Mouse (Mus musculus): Measurements from ENCODE around the gene Rin2. TPM values are rescaled to one million over a fixed set of nuclear protein-coding genes. Genes with fewer than 3 reads are reported as not detected.
A peak's percentile ranks its signal among the peaks of the same experiment; 100 is the strongest.

Gene Rin2
- total and polyA plus RNA-seq, 3 experiments: 0.05 to 0.10 (median 0.08) TPM

- Histone ChIP-seq H3K27ac (ENCODE audit: insufficient read depth, low read depth) (no peak overlapping the region), H3K9ac (ENCODE audit: insufficient read depth, low read depth) (no peak overlapping the region), H3K4me2 (ENCODE audit: insufficient read depth, low read depth, poor library complexity, severe bottlenecking) (no peak overlapping the region), H3K4me3 (replicated peaks in 1 of 3; ENCODE audit: low read depth in 2 of 3, low read length in 2 of 3, poor library complexity in 1 of 3) (no peak overlapping the region), H3K9me3 (replicated peaks; ENCODE audit: low read length) (no peaks in the 10 kb centered on the region), H3K36me3 (replicated peaks in 1 of 2; ENCODE audit: control insufficient read depth in 1 of 2, insufficient read depth in 1 of 2, low read length in 1 of 2) (no peaks in the 10 kb centered on the region), H3K27me3 (replicated peaks) (no peaks in the 10 kb centered on the region), H3K4me1 (ENCODE audit: control insufficient read depth in 1 of 2, insufficient read depth in 2 of 2) (0 out of 4 replicates have a peak, but pooled peaks cover 0 to 5% of the 10 kb centered on the region in 2 experiments), H3K79me2 (replicated peaks; ENCODE audit: control insufficient read depth, extremely low read depth, insufficient read depth, poor library complexity, severe bottlenecking) (no peaks in the 10 kb centered on the region)
- dilution Hi-C loops (cut with MboI; ENCODE audit: extremely low pct_ligation_motif_present, extremely low pct_unique_long_range_greater_than_20kb, low sequenced_read_pairs) (no loop called here), in situ Hi-C loops (cut with MboI; ENCODE audit: low pct_ligation_motif_present, low pct_unique_long_range_greater_than_20kb, low sequenced_read_pairs) (loop anchor here (25.0 kb wide), 1 partner anchor 688 kb away; no protein-coding TSS in a partner anchor)
- peak; percentile 69 for DNase-seq (ENCODE audit: extremely low read depth)
- TF ChIP-seq CHD2 (IDR thresholded peaks at IDR 0.05; ENCODE audit: low read length) (no peak), ELF1 (IDR thresholded peaks at IDR 0.05; ENCODE audit: low read depth, low read length) (peak; percentile 48; the same call in 1 of the 2 replicates), ZC3H11A (IDR thresholded peaks at IDR 0.05; ENCODE audit: low read depth, low read length) (no peak; the same call in 1 of the 2 replicates), TBP (conservative IDR thresholded peaks at IDR 0.05; ENCODE audit: low read depth, low read length) (no peak), EP300 (IDR thresholded peaks at IDR 0.05; ENCODE audit: low read length) (no peak), RAD21 (IDR thresholded peaks at IDR 0.05; ENCODE audit: low read depth, low read length) (peak; percentile 95), KAT2A (IDR thresholded peaks at IDR 0.05; ENCODE audit: insufficient replicate concordance, low read length) (no peak), MYC (IDR thresholded peaks at IDR 0.05; ENCODE audit: low read depth, low read length) (no peak), MXI1 (IDR thresholded peaks at IDR 0.05; ENCODE audit: low read depth, low read length) (no peak), E2F4 (IDR thresholded peaks at IDR 0.05; ENCODE audit: insufficient replicate concordance, low read depth, low read length) (no peak), SMC3 (IDR thresholded peaks at IDR 0.05; ENCODE audit: low read depth, low read length) (peak; percentile 78), MEF2A (IDR thresholded peaks at IDR 0.05; ENCODE audit: borderline replicate concordance, low read depth, low read length) (no peak), POLR2A (IDR thresholded peaks at IDR 0.05; ENCODE audit: low read depth, low read length) (no peak), CHD1 (IDR thresholded peaks at IDR 0.05; ENCODE audit: low read depth, low read length) (no peak), MAX (IDR thresholded peaks at IDR 0.05; ENCODE audit: low read length) (no peak), HCFC1 (IDR thresholded peaks at IDR 0.05; ENCODE audit: low read depth, low read length) (no peak), USF2 (conservative IDR thresholded peaks at IDR 0.05; ENCODE audit: low read depth, low read length) (no peak), UBTF (IDR thresholded peaks at IDR 0.05; ENCODE audit: low read depth, low read length) (no peak), SIN3A (IDR thresholded peaks at IDR 0.05; ENCODE audit: low read length) (no peak), NRF1 (IDR thresholded peaks at IDR 0.05; ENCODE audit: low read depth, low read length) (no peak), CTCF (conservative IDR thresholded peaks at IDR 0.05 in 1 of 2, IDR thresholded peaks at IDR 0.05 in 1 of 2; ENCODE audit: low read depth in 2 of 2, low read length in 2 of 2) (peak; percentile 71 to 92), TCF12 (IDR thresholded peaks at IDR 0.05; ENCODE audit: low read depth, low read length) (no peak), USF1 (IDR thresholded peaks at IDR 0.05; ENCODE audit: low read depth, low read length) (no peak), GABPA (IDR thresholded peaks at IDR 0.05; ENCODE audit: insufficient replicate concordance, low read depth, low read length) (no peak), JUND (conservative IDR thresholded peaks at IDR 0.05; ENCODE audit: low read depth, low read length) (0 out of 2 replicates have a peak, but pooled peaks have one; percentile 15)
Measured at GRCm38 (mm10) chr2:145699414-145700071, 24.5 kb downstream of the Rin2 start.
